Mouse (Mus musculus) urinary bladder, adult 2 months (tissue): Measurements from ENCODE around the gene Adgrv1. TPM values are rescaled to one million over a fixed set of nuclear protein-coding genes. Genes with fewer than 3 reads are reported as not detected.

ENCODE experiments used
- DNase-seq: peaks from one replicate; pipeline ENCODE4 v3.0.0; 2022; ENCODE audit warnings: low spot score
- polyA plus RNA-seq: library from polyadenylated mRNA; depleted of rRNA; stranded (reverse); fragments of >200 nt; gene quantifications from 2 replicates; pipeline ENCODE4 v1.2.3, GENCODE M21; 2012

Gene Adgrv1
- polyA plus RNA-seq, 1 experiment = 0.23 TPM

- DNase-seq = no peak
These were observed 209.0 kb downstream of the Adgrv1 start for GRCm38 (mm10) chr13:81424002-81424401.

DNA sequence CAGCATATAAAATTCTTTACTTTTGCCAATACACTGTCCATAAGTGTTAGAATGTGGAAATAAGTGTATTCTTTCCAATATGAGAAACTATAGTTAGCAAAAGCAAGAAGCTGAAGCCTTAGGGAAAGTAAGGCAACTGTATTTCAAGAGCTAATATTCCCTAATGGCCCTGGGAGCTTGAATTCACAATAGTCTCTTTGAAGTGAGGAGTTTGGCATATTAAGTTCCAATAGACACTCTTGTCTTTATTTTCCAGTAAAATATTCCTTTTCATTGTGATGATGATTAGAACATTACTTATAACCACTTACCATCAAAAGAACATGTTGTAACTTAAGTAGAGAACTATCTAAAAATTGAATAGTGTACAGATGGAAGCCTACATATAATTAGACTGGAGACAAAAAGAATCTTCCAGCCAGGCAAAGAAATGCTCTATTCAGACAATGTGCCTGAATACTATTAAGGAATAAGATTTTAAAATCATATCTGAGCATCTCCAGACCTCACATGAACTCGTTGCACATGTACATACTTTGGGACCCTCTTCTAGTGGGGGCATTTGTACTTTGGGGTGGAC lies 225.0 kb downstream of the Adgrv1 start:
- DNase-seq = no peak

DNA sequence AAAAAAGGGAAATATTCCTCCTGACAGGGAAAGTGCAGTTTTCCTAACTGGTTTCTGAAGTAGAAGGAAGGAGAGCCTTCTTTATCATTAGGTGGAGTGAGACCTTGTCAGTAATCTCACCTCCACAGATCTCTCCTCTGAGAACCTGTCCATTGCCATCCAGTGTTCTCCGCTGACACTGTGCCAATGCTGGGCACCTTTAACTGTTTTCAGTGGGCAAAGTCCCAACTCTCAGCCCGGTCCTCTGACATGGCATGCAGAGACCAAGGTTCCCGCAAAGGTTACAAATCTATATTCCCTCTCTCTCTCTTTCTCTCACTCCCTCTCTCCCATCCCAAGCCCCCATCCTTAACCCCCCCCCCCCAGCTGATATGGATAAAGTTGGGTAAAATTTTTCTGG lies 230.1 kb downstream of the Adgrv1 start:
- no peak for DNase-seq

GRCm38 (mm10) chr13:81402191-81402590 lies 230.8 kb downstream of the Adgrv1 start:
- DNase-seq = no peak

GRCm38 (mm10) chr13:81401742-81402141 lies 231.2 kb downstream of the Adgrv1 start:
- DNase-seq = no peak

- DNase-seq = no peak
These were observed 247.2 kb downstream of the Adgrv1 start for GRCm38 (mm10) chr13:81385597-81386362.

- no peak for DNase-seq
These were observed 251.1 kb downstream of the Adgrv1 start for GRCm38 (mm10) chr13:81381835-81382234.

DNA sequence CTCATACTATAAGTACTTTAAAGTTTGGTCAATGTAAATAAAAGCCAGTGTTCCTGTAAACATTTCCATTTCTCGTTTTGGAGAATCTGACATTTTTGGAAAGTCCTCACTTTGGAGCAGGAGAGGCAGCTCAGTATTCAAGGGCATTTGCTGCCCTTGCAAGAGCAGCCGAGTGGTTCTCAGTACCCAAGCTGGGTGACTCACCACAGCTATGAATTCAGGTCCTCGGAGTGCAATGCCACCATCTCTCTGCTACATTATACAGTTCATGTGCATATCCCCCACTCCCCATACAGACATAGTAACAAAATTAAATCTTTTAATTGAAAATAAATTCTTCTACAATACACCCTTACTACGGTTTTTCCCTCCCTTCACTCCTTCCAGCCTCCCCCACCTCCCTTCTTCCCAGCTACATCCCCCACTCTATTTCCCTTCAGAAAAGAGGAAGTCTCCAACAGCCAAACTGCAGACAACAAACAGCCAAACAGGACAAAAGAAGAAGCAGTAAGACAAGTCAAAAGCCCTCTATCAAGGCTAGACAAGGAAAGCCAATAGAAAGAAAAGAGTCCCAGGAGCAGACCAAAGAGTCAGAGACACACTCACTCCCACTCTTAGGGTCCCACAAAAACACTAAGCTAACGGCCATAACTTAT lies 262.0 kb downstream of the Adgrv1 start:
- DNase-seq = no peak

- DNase-seq = no peak
These were observed 262.8 kb downstream of the Adgrv1 start for GRCm38 (mm10) chr13:81370196-81370595.

- DNase-seq = no peak
These were observed 263.4 kb downstream of the Adgrv1 start for GRCm38 (mm10) chr13:81369564-81369963.

GRCm38 (mm10) chr13:81368987-81369386 lies 264.0 kb downstream of the Adgrv1 start:
- no peak for DNase-seq

GRCm38 (mm10) chr13:81367681-81368376 lies 265.1 kb downstream of the Adgrv1 start:
- DNase-seq = no peak

- DNase-seq = no peak
These were observed 272.6 kb downstream of the Adgrv1 start for GRCm38 (mm10) chr13:81360338-81360737.

DNA sequence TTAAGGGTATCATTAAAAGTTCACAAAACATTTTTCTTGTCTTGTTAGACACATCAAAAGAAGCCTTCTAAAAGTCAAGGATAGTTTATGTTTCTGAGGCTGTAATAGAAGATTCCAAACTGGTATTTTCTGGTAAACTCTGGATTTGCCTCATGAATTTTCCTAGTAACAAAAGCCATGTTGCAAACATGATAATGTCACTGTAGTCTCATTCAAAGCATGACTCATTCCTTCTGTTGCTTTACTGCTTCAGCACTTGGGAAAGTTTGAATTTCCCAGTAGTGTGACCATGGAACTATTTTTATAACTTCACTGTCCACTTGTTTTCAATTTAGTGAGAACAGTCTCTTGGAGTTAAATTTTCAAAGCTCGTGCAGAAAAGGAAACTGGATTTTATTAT lies 274.2 kb downstream of the Adgrv1 start:
- no peak for DNase-seq

DNA sequence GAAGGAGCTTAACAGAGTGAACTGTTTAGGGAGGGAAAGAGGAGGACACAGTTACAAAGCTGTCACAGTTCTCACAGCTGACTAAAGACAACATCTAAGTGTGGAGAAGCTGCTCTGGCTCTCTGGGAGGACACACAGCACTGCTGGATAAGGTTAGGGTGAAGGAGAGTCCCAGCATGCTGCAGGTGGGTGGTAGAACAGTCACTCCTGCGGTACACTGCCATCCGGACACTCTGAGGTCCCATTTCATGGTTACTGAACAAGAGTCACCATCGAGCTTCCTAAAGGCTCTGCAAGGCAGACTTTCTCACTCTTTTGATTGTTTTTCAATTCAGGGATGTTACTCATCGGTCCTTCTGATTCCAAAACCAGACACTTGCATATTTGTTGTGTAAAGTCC lies 274.6 kb downstream of the Adgrv1 start:
- no peak for DNase-seq

GRCm38 (mm10) chr13:81357215-81357614 lies 275.7 kb downstream of the Adgrv1 start:
- DNase-seq = no peak

- no peak for DNase-seq
These were observed 278.4 kb downstream of the Adgrv1 start for GRCm38 (mm10) chr13:81354587-81354986.

DNA sequence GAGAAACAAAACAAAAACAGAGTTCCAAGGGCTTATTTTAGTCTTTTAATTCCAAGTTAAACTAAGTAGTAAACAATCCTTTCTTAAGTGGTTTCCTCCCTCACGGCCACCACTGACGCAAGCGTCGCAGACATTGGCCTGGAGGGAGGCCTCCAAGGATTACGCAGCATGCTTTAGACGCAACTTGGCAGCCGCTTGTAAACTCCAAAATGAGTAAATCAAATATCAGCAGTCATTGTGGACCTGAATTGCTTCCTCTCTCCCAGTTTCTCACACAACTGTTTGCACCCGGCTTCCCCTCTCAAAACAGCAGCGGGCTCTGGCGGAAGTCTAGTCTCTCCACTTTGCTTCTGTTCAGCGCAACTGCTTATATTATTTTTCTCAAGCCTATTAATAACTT lies 280.7 kb downstream of the Adgrv1 start:
- no peak for DNase-seq

- no peak for DNase-seq
These were observed 281.3 kb downstream of the Adgrv1 start for GRCm38 (mm10) chr13:81351462-81352155.

DNA sequence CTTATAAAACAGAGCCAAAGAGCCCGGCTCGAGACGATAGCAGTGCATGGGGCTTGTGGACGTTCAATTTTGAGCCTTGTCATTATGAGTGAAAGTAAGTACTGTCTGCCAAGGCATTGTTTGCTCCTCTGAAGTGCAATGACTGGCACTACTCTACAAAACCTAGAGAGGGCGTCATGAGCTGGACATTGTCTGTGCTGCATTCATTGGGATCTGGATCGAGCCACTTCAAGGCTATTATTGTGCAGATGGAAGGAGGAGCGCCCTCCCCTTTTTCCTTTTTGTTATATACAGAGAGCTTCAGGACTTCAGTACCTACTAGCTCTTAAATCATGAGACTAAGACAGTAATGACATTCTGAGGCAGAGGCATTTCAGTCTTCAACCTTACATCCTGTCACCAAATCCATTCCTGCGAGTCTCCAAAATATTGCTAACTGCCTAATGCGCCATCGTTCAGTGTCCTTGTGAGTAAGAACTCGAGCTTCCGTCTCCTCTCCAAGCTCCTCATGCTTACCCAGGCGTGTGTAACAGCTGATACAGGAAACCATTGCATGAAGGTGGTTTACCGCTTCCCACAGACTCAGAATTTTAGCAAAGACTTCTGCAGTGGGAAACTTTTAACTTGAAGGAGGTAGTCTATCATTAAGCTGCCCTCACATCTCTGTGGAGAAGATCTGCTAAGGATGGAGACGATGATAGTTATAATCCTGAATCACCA lies 285.5 kb downstream of the Adgrv1 start:
- DNase-seq = no peak

DNA sequence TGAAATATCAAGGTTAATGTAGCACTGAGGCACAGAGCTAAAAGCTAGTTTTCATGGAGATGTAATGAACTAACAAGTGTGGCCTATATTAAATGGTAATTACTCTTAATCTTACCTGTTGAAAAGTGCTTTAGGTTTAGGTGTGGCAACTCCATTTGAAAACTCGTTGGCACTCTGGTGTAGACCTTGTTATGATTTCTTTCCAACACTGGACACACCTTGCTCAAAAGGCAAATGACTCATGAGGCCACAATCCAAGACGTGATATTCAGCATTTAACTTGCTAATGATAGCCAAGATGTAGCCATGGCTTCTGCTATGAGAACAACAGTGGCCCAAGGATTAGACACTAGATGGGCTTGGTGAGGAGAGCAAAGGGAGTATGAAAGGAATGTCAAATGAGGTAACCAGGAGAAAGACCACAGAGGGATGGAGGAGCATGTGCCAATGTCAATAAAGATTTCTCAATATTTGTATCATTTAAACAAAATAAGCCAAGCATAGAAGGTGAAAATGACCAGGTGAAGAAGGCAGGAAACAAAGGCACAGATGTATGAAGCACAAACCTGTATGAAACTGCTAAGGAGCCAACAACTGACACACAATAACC lies 289.9 kb downstream of the Adgrv1 start:
- DNase-seq = no peak
